Mouse (Mus musculus) limb, embryonic 13.5 days (tissue): ENCODE measurements around the gene Gm3285. TPM values are rescaled to one million over a fixed set of nuclear protein-coding genes. Genes with fewer than 3 reads are reported as not detected.

Source experiments
- ATAC-seq: fragments of 200-750 bp; cut with Nextera tagmentation; 2 replicates; pipeline ENCODE4 v1.8.0; 2017; ENCODE audit warnings: low read depth, moderate number of reproducible peaks, moderate TSS enrichment; ENCODE audit not compliant: low FRiP score
- H3K27ac ChIP-seq: fragments of 300-500 bp; sonication (generic); 2 replicates; pipeline ENCODE4 v1.5.1; 2015; ENCODE audit warnings: inconsistent platforms, mild to moderate bottlenecking, moderate library complexity
- H3K27me3 ChIP-seq: fragments of 300-500 bp; sonication (generic); 2 replicates; pipeline ENCODE4 v1.6.1; 2015; ENCODE audit warnings: mild to moderate bottlenecking, inconsistent platforms
- H3K36me3 ChIP-seq: fragments of 300-500 bp; sonication (generic); 2 replicates; pipeline ENCODE4 v1.6.1; 2015; ENCODE audit warnings: inconsistent platforms, mild to moderate bottlenecking, moderate library complexity
- H3K4me1 ChIP-seq: fragments of 300-500 bp; sonication (generic); 2 replicates; pipeline ENCODE4 v1.6.1; 2015; ENCODE audit warnings: inconsistent platforms
- H3K4me2 ChIP-seq: fragments of 300-500 bp; sonication (generic); replicated peaks from 2 replicates; pipeline ENCODE4 v1.6.1; 2015; ENCODE audit warnings: inconsistent platforms, mild to moderate bottlenecking, moderate library complexity
- H3K4me3 ChIP-seq: fragments of 300-500 bp; sonication (generic); 2 replicates; pipeline ENCODE4 v1.5.1; 2015; ENCODE audit warnings: moderate library complexity, mild to moderate bottlenecking, inconsistent platforms
- H3K9ac ChIP-seq: fragments of 300-500 bp; sonication (generic); 2 replicates; pipeline ENCODE4 v1.6.1; 2015; ENCODE audit warnings: mild to moderate bottlenecking, inconsistent platforms
- H3K9me3 ChIP-seq: fragments of 300-500 bp; sonication (generic); 2 replicates; pipeline ENCODE4 v1.6.1; 2016; ENCODE audit warnings: inconsistent platforms
- whole genome bisulfite sequencing: fragments of 180-500 bp; shearing (Covaris S2); methylation state at CpG from one replicate; pipeline ENCODE4 v1.1.7; 2015; 5-methylcytosine and 5-hydroxymethylcytosine counted together
- polyA plus RNA-seq: library from polyadenylated mRNA; unstranded; fragments of >200 nt; fragmentation: Nextera tagmentation; extraction: Ambion mirVana; gene quantifications from 2 replicates; pipeline ENCODE4 v1.2.1, GENCODE M21; 2015

Gm3285 gene
- polyA plus RNA-seq: not detected in 2 replicates

- H3K27ac ChIP-seq: no peak within 1 kb of the TSS
- no peak within 1 kb of the TSS for H3K4me3 ChIP-seq
- H3K9ac ChIP-seq: no peak within 1 kb of the TSS
- WGBS: 51% methylated on average over 7 of the region's 7 CpGs
- no peak within 1 kb of the TSS for H3K4me2 ChIP-seq
- H3K27me3 ChIP-seq: 0 out of 2 replicates have a peak, but pooled peaks cover 3% of the 10 kb centered on the region
- H3K4me1 ChIP-seq: 0 out of 2 replicates have a peak, but pooled peaks cover 5% of the 10 kb centered on the region
- no peaks in the 10 kb centered on the region; the same call in 1 of the 2 replicates for H3K9me3 ChIP-seq
- no peaks in the 10 kb centered on the region for H3K36me3 ChIP-seq
- no peak for ATAC-seq
Measured at GRCm38 (mm10) chr10:77861675-77862074, at the start of gene Gm3285. Gene Gm3285, plus strand, starts transcription at chr10:77861975.

- Histone ChIP-seq H3K4me1 (no peaks in the 10 kb centered on the region), H3K9ac (no peak within 1 kb of the TSS), H3K4me2 (no peak within 1 kb of the TSS), H3K9me3 (0 out of 2 replicates have a peak, but pooled peaks cover 8% of the 10 kb centered on the region), H3K4me3 (no peak within 1 kb of the TSS), H3K27ac (no peak within 1 kb of the TSS), H3K27me3 (no peaks in the 10 kb centered on the region), H3K36me3 (no peaks in the 10 kb centered on the region)
- 58% methylated on average over 4 of the region's 4 CpGs for WGBS
- no peak for ATAC-seq
Measured at GRCm38 (mm10) chr10:77814382-77814781, 47.4 kb upstream of the Gm3285 start, which contains the start of gene Gm2696. Gene Gm2696, plus strand, starts transcription at chr10:77814682.

- Histone ChIP-seq H3K4me2 (no peak overlapping the region), H3K9me3 (no peaks in the 10 kb centered on the region), H3K9ac (no peak overlapping the region), H3K4me3 (no peak overlapping the region), H3K27ac (no peak overlapping the region), H3K4me1 (no peaks in the 10 kb centered on the region), H3K27me3 (no peaks in the 10 kb centered on the region), H3K36me3 (no peaks in the 10 kb centered on the region)
- ATAC-seq: no peak
- WGBS: 25% methylated on average over 5 of the region's 5 CpGs
Measured at GRCm38 (mm10) chr10:77815514-77815913, 46.3 kb upstream of the Gm3285 start.

GRCm38 (mm10) chr10:77818523-77818922, 43.3 kb upstream of the Gm3285 start:
- Histone ChIP-seq H3K27ac (no peak overlapping the region), H3K9me3 (0 out of 2 replicates have a peak, but pooled peaks cover 2% of the 10 kb centered on the region), H3K36me3 (no peaks in the 10 kb centered on the region), H3K4me2 (no peak overlapping the region), H3K4me3 (no peak overlapping the region), H3K27me3 (no peaks in the 10 kb centered on the region), H3K4me1 (no peaks in the 10 kb centered on the region), H3K9ac (no peak overlapping the region)
- 95% methylated on average over 4 of the region's 4 CpGs for WGBS
- no peak for ATAC-seq

GRCm38 (mm10) chr10:77819203-77819602, 42.6 kb upstream of the Gm3285 start:
- Histone ChIP-seq H3K27me3 (no peaks in the 10 kb centered on the region), H3K4me1 (no peaks in the 10 kb centered on the region), H3K9me3 (0 out of 2 replicates have a peak, but pooled peaks cover 7% of the 10 kb centered on the region), H3K4me2 (no peak overlapping the region), H3K4me3 (no peak overlapping the region), H3K27ac (no peak overlapping the region), H3K9ac (no peak overlapping the region), H3K36me3 (no peaks in the 10 kb centered on the region)
- WGBS: 30% methylated on average over 4 of the region's 4 CpGs
- ATAC-seq: no peak

- H3K36me3 ChIP-seq: no peaks in the 10 kb centered on the region
Measured at GRCm38 (mm10) chr10:77826951-77827350, 34.8 kb upstream of the Gm3285 start, which contains the start of gene Krtap10-4. Gene Krtap10-4, minus strand, starts transcription at chr10:77827095.

GRCm38 (mm10) chr10:77835647-77836046, 26.1 kb upstream of the Gm3285 start, which contains the start of gene Krtap10-10:
Gene Krtap10-10, plus strand, starts transcription at chr10:77835947.
- ATAC-seq: no peak
- 67% methylated on average over 9 of the region's 9 CpGs for WGBS
- Histone ChIP-seq H3K9me3 (no peaks in the 10 kb centered on the region), H3K9ac (no peak within 1 kb of the TSS), H3K4me3 (no peak within 1 kb of the TSS), H3K27ac (no peak within 1 kb of the TSS), H3K4me2 (no peak within 1 kb of the TSS), H3K36me3 (no peaks in the 10 kb centered on the region), H3K4me1 (no peaks in the 10 kb centered on the region), H3K27me3 (no peaks in the 10 kb centered on the region)

More at GRCm38 (mm10) chr10:77826951-77827350, 34.8 kb upstream of the Gm3285 start, which contains the start of gene Krtap10-4:
- Histone ChIP-seq H3K4me1 (no peaks in the 10 kb centered on the region), H3K4me3 (no peak within 1 kb of the TSS), H3K27ac (no peak within 1 kb of the TSS), H3K9ac (no peak within 1 kb of the TSS), H3K4me2 (no peak within 1 kb of the TSS), H3K9me3 (0 out of 2 replicates have a peak, but pooled peaks cover 7% of the 10 kb centered on the region), H3K27me3 (no peaks in the 10 kb centered on the region)
- 72% methylated on average over 6 of the region's 6 CpGs for WGBS
- ATAC-seq: no peak

GRCm38 (mm10) chr10:77839006-77839405, 22.8 kb upstream of the Gm3285 start:
- H3K4me1 ChIP-seq: no peaks in the 10 kb centered on the region
- no peak overlapping the region for H3K9ac ChIP-seq
- no peak overlapping the region for H3K4me3 ChIP-seq
- ATAC-seq: no peak
- H3K27me3 ChIP-seq: no peaks in the 10 kb centered on the region
- H3K4me2 ChIP-seq: no peak overlapping the region
- H3K27ac ChIP-seq: no peak overlapping the region
- H3K36me3 ChIP-seq: no peaks in the 10 kb centered on the region
- peaks cover 17% of the 10 kb centered on the region; the same call in 1 of the 2 replicates for H3K9me3 ChIP-seq
- WGBS: 75% methylated on average over 6 of the region's 6 CpGs

GRCm38 (mm10) chr10:77846503-77846902, 15.3 kb upstream of the Gm3285 start, which contains the start of gene Gm36176:
Gene Gm36176, plus strand, starts transcription at chr10:77846803.
- Histone ChIP-seq H3K4me2 (no peak within 1 kb of the TSS), H3K27ac (no peak within 1 kb of the TSS), H3K27me3 (no peaks in the 10 kb centered on the region), H3K4me1 (no peaks in the 10 kb centered on the region), H3K9ac (no peak within 1 kb of the TSS), H3K4me3 (no peak within 1 kb of the TSS), H3K36me3 (no peaks in the 10 kb centered on the region), H3K9me3 (peaks cover 22% of the 10 kb centered on the region; the same call in 1 of the 2 replicates)
- no peak for ATAC-seq
- 61% methylated on average over 3 of the region's 3 CpGs for WGBS

GRCm38 (mm10) chr10:77846961-77847360, 14.8 kb upstream of the Gm3285 start:
- Histone ChIP-seq H3K27ac (no peak overlapping the region), H3K36me3 (no peaks in the 10 kb centered on the region), H3K27me3 (no peaks in the 10 kb centered on the region), H3K4me3 (no peak overlapping the region), H3K9ac (no peak overlapping the region), H3K4me2 (no peak overlapping the region), H3K9me3 (peaks cover 22% of the 10 kb centered on the region; the same call in 1 of the 2 replicates), H3K4me1 (no peaks in the 10 kb centered on the region)
- WGBS: 22% methylated on average over 2 of the region's 2 CpGs
- ATAC-seq: no peak

GRCm38 (mm10) chr10:77847538-77847937, 14.2 kb upstream of the Gm3285 start:
- ATAC-seq: no peak

GRCm38 (mm10) chr10:77852559-77852958, 9.2 kb upstream of the Gm3285 start, which contains the start of gene Gm10318:
Gene Gm10318, plus strand, starts transcription at chr10:77852859.
- no peaks in the 10 kb centered on the region for H3K27me3 ChIP-seq
- H3K4me2 ChIP-seq: no peak within 1 kb of the TSS
- H3K9me3 ChIP-seq: no peaks in the 10 kb centered on the region
- WGBS: 68% methylated on average over 9 of the region's 9 CpGs
- H3K9ac ChIP-seq: no peak within 1 kb of the TSS
- H3K4me1 ChIP-seq: no peaks in the 10 kb centered on the region
- no peaks in the 10 kb centered on the region for H3K36me3 ChIP-seq
- ATAC-seq: no peak
- no peak within 1 kb of the TSS for H3K27ac ChIP-seq
- H3K4me3 ChIP-seq: no peak within 1 kb of the TSS

More at GRCm38 (mm10) chr10:77847538-77847937, 14.2 kb upstream of the Gm3285 start:
- Histone ChIP-seq H3K4me3 (no peak overlapping the region), H3K9me3 (peaks cover 22% of the 10 kb centered on the region; the same call in 1 of the 2 replicates), H3K27me3 (no peaks in the 10 kb centered on the region), H3K9ac (no peak overlapping the region), H3K27ac (no peak overlapping the region), H3K36me3 (no peaks in the 10 kb centered on the region), H3K4me1 (no peaks in the 10 kb centered on the region), H3K4me2 (no peak overlapping the region)
- WGBS: 84% methylated on average over 2 of the region's 2 CpGs
